Mouse (Mus musculus) stomach, postnatal 0 days (tissue): ENCODE measurements at regions not wholly inside any gene's neighbourhood (a gene's known extent, or its start where the extent isn't known, plus 50 kb on each side); places are given as distances from the start of the nearest gene placed in this dataset.

ENCODE experiments used
- CTCF ChIP-seq: IDR thresholded peaks from 2 replicates; pipeline ENCODE4 v1.5.1; 2016; ENCODE audit warnings: antibody characterized with exemption, low read depth, mild to moderate bottlenecking, moderate library complexity
- EP300 ChIP-seq: optimal IDR thresholded peaks from 2 replicates; pipeline ENCODE3; 2016; ENCODE audit warnings: antibody characterized with exemption

GRCm38 (mm10) chr16:75285811-75286210, 300.1 kb downstream of the Lipi start:
- TF ChIP-seq EP300 = no peak
- TF ChIP-seq CTCF = no peak
